Mouse (Mus musculus) spleen, embryonic (tissue): ENCODE measurements around the gene 1600002K03Rik.

Experiments used
- CTCF ChIA-PET: fragments of 350-600 bp; sonication (Branson Sonifier 250); formaldehyde crosslinking; loops from one replicate; lab custom pipeline; 2022; lab: Charles Lee

The 1600002K03Rik gene

DNA sequence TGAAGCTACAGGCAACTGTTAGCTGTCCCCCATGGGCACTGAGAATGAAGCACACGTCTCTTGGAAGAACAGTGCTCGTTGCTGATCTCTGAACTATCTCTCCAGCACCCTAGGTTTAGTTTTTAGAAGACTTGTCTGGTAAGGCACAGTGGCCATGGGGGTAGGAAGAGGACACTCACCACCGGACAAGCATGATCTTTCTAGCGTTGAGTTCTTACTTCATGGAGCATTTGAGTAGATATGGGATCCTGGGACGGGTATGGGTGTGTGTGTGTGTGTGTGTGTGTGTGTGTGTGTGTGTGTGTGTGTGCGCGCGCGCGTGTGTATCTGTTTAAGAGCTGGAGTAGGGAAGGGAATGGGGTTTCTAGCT is 32.1 kb upstream of the 1600002K03Rik start, which contains the start of gene Cbarp:
TSS of gene Cbarp (minus strand) at position 170 of the 370 bp plus-strand sequence.
- CTCF ChIA-PET: interaction anchor here (0.5 to 1.4 kb wide), 9 partner anchors 12 to 213 kb away, joined by 3 to 6 read pairs (median 4); partner anchors contain the start of genes Cirbp and Stk11

DNA sequence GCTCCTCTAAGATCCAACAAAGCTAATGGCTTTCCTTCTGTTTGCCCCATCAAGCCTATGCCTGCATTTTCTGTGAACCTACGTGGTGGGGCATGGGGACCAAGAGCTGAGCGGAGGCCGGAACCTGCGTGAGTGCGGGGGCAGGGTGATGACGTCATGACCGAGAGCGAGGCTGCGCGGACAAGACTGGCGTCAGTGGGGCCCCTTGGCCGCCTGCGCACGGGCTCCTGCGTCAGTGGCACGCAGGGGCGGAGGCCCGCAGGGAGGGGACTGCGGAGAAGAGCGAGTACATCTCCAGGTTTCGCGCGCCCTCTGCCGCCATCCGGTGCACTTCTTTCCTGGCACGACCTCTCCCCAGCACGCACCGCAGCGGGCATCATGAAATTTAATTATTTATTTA is 31.5 kb upstream of the 1600002K03Rik start:
- CTCF ChIA-PET: interaction anchor here (0.5 to 1.4 kb wide), 8 partner anchors 12 to 213 kb away, joined by 3 to 6 read pairs (median 4); partner anchors contain the start of genes Cirbp and Stk11

DNA sequence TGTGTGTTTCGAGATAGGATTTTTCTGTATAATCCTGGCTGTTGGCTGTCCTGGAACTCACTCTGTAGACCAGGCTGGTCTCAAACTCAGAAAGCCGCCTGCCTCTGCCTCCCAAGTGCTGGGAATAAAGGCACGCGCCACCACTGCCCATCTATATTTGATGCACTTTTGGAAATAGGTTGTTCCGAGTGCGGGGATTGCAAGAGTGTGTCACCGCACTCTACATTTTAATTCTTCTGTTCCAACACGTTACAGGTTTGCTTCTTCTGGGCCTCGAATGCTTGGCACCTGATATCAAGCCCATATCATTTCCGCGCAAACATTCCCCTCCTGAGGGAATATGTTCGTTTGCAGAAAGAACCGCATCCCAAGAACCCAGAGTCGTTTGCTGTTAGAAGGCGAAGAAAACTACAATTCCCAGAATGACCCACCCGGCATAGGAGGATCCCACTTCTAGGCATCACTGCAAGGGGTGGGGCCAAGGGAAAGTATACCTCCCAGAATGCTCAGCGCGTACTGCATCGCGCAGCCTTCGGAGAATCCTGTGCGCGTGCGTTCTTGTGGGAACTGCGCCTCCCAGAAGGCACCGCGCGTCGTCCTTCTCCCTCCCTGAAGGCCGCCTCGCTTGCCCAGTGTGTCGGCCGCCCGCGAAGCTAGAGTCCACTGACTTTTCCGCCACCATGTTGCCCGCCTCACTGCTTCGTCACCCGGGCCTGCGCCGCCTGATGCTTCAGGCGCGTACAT is 30.8 kb upstream of the 1600002K03Rik start:
- CTCF ChIA-PET: interaction anchor here (1.4 to 1.8 kb wide), 2 partner anchors 20 to 153 kb away, joined by 5 read pairs; no protein-coding TSS in a partner anchor

DNA sequence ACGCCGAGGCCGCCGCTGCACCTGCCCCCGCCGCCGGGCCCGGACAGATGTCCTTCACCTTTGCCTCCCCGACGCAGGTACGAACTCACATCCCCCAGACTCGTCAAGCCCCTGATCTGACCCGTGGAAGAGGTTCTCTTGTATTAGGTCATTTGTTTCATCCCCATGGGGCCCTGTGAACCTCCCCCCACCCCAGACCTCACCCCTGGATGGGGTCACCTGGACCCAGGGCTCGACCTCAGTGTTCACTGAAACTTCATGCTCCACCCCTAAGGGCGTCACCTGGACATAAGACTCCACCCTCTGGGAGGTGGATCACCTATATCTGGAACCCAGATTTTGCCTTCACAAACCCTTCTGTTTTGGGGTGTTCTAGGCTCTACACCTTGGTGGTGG is 30.2 kb upstream of the 1600002K03Rik start:
- CTCF ChIA-PET: interaction anchor here (0.6 to 1.8 kb wide), 2 partner anchors 20 to 1043 kb away, joined by 5 read pairs; no protein-coding TSS in a partner anchor

DNA sequence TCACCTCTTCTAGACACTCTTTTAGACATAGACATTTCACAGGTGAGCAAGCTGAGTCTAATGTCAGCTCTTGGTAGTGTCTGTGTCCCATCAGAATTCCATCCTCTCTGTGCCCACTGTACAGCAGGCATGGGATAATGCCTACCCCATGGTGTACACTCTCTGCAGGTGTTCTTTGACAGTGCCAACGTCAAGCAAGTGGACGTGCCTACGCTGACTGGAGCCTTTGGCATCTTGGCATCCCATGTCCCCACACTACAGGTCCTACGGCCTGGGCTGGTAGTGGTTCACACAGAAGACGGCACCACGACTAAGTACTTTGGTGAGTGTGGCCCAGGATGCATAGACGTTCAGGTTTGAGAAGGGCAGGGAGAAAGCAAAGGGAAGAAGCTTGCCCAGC is 29.1 kb upstream of the 1600002K03Rik start:
- CTCF ChIA-PET: interaction anchor here (1.0 to 1.8 kb wide), 2 partner anchors 19 to 26 kb away, joined by 5 to 11 read pairs; no protein-coding TSS in a partner anchor

DNA sequence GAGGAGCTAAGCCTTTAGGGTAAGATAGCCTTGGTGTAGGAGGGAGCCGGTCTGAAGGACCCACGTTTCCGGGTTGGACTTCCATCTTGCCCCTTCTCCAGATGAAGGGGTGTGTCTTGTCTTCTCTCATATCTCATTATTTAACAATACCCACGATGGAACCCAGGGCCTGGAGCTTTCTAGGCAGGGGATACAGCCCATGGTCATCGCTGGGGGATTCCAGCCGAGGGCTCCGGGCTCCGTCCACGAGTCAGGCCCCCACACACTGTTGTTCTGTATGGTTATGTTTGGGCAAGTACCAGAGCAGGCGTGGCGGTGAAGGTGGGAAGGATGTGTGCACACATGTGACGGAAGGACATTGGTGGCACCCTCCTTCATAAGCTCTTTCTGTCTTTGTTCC is 28.6 kb upstream of the 1600002K03Rik start:
- CTCF ChIA-PET: interaction anchor here (0.6 to 1.8 kb wide), 4 partner anchors 18 to 57 kb away, joined by 3 to 11 read pairs (median 6); no protein-coding TSS in a partner anchor

DNA sequence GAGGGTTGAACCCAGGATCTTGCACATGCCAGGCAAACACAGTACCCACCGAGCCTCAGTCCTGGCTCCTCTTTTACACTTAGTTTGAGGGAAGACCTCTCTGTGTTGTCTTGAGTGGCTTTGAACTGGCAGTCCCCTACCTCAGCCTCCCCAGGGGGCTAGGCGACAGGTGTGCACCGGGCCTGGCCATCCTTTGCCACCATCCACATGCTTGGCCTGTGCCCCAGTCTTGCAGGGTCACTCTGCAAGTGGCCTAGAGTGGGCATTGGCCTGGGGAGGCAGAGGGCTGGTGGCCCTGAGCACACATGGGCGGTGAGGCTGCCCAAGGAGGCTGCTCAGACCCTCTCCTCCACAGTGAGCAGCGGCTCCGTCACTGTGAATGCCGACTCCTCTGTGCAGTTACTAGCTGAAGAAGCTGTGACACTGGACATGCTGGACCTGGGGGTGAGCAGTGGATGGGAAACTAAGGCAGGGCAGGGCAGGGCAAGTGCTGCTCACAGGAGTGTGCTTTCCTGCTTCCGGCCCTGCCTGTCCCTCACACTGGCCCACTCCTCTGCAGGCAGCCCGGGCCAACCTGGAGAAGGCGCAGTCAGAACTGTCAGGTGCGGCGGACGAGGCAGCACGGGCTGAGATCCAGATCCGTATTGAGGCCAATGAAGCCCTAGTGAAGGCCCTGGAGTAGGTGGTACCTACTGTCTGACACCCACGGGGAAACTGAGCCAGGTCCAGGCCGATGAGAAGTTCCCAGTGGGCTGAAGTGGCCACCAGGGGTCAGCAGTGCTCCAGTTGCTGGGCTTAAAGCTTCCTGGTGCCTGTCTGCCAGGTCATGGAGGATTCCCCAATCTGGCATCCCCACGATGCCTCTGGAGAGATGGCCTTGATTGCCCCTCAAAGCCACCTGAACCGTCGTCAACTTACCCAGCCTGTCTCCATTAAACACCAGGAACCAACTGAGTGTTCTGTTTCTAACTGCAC is 27.6 kb upstream of the 1600002K03Rik start:
- CTCF ChIA-PET: interaction anchor here (1.1 to 3.1 kb wide), 3 partner anchors 19 to 23 kb away, joined by 3 to 23 read pairs (median 4); no protein-coding TSS in a partner anchor

DNA sequence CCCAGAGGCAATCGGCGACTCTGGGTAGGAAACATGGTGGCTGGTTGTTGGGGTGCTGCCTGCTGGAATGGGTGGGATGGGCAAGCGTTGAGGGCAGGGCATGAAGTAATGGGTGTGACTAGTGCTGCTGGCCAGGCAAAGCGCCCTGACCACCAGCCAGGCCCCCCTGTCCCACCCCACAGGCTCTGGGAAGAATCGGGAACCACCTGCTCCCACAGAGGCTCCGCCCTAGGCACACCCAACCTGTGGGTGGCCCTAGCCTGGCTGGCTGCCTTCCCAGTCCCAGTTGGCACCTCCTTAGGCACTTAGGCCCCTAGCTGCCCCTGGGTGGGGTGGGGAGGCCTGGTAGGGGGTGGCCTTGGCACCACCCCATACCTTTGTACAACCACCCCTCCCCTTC is 26.8 kb upstream of the 1600002K03Rik start:
- CTCF ChIA-PET: interaction anchor here (0.5 to 3.1 kb wide), 2 partner anchors 19 to 218 kb away, joined by 4 to 23 read pairs; no protein-coding TSS in a partner anchor

DNA sequence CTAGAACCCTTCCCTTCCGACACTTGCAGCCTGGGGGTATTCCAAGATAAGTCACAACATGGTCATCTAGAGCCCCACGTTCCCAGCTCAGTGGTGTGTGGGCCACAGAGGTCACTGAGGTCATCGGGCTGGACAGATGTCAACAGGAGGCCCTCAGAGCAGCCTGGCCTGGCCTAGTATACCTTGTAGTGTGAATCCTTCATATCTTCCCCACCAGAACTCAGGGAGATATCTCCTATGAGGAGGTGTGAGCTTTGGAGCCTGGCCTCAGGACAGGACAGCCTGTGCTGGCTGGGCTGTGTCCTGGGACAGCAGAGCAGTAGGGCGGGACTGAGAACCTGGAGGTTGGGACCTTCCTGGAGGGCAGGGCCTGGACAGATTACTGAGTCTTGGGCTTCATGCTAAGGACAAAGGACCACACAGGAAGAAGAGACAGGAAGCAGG is 26.2 kb upstream of the 1600002K03Rik start:
- CTCF ChIA-PET: interaction anchor here (0.5 to 3.1 kb wide), 2 partner anchors 18 to 218 kb away, joined by 4 to 23 read pairs; no protein-coding TSS in a partner anchor

DNA sequence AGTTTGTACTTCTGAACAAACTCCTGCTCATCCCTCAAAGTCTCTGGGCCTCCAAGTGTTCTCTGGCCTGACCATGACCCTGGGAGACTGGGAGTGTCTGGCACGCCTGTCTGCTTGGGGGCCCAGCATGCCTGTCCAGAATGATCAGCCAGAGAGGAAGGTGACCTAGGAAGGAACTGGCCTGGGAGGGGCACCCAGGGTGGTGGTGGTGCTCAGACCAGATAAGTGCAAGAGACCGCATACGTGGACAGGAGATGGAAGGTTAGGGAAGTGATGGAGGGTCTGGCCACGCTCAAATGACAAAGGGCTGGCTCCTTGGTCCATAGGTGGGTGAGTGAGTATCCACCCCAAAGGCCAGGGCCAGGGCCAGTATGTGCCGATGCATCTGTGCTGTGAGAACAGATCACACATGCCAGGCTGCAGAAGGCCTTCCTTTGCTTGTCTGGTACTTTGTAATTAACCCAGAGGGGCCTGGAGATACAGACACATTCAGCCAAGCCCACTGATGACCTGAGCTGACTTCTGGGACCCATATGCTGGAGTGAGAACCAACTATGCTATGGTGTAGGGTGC is 25.5 kb upstream of the 1600002K03Rik start:
- CTCF ChIA-PET: interaction anchor here (0.7 to 3.1 kb wide), 2 partner anchors 17 to 20 kb away, joined by 3 to 23 read pairs; no protein-coding TSS in a partner anchor

DNA sequence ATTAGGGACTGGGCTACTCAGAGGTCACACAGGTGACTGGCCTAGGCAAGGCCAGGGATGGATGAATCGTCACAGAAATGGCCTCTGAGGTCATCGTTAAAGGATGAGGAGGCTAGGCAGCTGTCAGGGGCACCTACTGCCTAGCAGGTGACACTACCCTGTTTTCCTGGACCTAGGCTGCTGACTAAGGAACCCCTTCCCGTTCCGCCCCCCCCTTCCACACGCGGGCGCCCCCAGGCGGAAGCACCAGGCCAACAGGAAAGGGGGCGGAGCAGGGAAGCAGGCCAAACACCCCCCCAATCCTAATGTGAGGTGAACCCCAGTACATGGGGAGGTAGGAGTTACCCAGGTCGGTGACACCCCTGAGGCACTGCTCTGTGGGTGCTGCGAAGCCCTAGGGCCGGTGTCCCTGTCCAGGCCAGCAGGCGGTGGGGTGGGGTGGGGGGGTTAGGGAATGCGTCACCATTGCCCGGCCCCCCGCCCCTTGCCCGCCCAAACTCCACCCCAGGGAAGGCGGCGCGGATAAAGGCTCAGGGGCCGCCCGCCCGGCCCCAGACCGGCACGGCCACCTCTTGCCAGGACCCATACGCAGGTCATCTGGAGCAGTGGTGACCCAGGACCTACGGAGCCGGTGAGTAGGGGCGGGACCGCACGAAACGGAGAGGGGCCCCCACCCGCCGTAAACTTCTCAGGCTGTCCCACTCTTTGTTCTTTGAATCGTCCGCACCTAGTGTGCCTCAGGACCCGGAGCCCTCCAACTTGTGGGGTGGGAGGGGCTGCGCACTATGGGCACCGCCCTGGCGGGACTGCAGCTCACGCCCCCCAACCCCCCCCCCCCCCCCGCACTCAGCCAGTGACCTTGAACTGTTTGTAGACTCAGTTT is 24.8 kb upstream of the 1600002K03Rik start, which contains the start of gene Midn:
TSS of gene Midn (plus strand) at position 554 of the 883 bp plus-strand sequence.
- CTCF ChIA-PET: interaction anchor here (0.6 to 3.1 kb wide), 3 partner anchors 17 to 20 kb away, joined by 3 to 23 read pairs (median 6); no protein-coding TSS in a partner anchor

DNA sequence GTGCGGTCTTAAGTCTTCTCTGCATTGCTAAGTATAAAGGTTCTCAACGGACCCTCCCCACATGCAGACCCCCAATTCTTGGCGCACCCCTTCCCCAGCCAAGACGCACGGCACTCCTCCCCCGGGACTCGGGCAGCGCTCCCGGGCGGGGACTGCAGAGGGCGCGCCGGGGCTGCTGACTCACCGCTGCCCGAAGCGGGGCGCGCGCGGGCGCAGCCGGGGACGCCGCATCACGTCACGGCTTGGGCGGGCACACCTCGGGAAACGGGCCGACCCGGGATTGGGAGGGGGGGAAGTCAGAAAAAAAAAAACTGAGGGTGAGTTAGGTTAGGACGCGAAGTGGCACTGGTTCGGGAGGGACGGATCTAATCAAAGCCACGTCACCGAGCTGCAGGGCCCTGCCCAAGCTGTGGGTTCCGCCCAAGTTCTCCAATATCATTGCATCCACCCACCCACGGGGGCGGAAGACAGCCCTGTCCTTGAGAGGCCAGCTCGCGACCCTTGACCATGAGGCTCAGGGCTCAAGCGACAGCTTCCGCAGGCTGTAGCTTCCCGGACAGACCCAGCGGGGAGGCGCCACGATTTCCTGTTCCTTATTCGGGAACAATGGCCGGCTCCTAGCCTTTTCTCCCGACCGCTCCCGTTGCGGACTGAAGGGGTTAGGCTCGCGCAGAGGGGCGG is 24.0 kb upstream of the 1600002K03Rik start:
- CTCF ChIA-PET: interaction anchor here (0.6 kb wide), 2 partner anchors 19 to 26 kb away, joined by 3 to 6 read pairs; no protein-coding TSS in a partner anchor

DNA sequence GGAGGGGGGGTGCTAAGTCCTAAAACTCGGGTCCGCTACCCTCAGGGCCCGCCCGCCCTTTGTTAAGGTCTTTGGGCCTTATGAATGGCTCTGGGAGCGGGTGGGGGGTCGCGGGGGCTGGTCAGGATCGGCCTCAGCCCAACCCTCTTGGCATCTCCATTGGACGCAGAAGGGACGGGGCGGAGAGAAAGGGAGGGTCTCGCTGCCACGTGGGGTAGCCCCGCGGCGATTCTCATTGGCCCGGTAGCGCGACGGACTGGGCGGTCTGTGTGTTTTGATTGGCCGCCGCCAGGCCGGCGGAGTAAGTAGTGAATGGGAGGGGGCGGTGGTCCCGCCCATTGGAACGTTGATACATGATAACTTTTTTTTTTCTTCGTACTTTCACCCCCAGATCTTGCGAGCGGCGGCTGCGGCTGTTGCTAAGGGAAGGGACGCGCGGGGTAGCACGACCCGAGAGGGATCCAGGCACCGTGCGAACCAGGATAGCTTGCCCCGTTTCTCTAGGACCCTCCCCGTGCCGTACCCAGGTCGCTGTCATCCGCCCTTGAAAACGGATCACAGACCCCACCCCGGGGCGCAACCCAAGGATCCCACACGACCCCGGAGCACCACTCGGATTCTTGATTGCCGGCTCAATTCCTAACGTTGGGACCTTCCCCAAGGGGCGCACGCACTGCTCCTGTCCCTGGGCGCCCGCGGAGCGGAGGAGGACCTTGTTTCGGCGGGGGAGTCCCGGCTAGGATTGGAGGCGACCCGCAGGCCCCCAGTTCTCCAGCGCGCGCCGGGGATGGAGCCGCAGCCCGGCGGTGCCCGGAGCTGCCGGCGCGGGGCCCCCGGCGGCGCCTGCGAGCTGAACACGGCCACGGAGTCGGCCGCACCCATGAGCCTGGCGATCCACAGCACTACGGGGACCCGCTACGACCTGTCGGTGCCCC is 23.2 kb upstream of the 1600002K03Rik start:
- CTCF ChIA-PET: interaction anchor here (0.6 kb wide), 1 partner anchor 25 kb away, joined by 3 read pairs; no protein-coding TSS in a partner anchor

DNA sequence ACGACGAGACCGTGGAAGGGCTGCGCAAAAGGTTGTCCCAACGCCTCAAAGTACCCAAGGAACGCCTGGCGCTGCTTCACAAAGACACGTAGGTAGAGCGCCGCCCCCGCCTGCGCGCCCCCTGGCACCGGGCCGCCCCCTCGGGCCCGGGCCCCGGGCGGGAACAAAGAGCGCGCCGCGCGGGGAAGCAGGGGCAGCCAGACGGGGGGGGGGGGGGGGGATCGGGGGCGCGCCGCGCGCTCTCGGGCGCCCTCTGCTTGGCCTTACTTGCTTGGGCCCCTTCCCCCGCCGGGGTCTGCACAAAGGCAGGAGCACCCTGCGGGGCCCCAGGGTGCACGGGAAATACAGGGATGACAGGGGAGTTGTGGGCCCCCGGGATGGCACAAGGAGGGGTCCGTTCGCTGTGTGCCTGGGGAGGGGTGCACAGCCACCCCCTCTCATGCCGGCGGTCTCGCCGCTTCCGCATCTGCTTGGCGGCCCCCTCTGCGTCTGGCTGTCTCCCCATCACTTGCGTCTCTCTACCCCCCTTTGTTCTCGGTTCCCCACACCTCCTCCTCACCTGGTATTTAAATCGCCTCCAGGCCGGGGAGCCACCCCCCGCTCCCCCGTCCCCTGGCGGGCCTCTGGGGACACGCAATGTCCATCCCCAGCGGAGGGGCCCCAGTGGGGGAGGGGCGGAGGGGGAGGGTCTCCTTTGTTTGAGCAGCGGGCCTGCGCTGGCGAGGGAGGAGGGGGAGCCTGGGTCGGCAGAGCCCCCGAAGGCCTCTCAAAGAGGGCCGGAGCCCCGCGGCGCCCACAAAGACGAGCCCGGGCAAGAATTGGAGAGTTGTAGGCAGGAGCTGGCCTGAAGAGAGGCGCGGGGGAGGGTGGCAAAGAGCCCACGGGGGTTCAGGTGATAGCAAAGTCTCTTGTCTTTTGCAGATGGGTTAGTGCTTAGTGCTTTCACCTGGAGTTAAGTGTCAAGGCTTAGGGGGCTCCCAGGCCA is 22.2 kb upstream of the 1600002K03Rik start:
- CTCF ChIA-PET: interaction anchor here (1.0 kb wide), 1 partner anchor 11 kb away, joined by 5 read pairs; no protein-coding TSS in a partner anchor

DNA sequence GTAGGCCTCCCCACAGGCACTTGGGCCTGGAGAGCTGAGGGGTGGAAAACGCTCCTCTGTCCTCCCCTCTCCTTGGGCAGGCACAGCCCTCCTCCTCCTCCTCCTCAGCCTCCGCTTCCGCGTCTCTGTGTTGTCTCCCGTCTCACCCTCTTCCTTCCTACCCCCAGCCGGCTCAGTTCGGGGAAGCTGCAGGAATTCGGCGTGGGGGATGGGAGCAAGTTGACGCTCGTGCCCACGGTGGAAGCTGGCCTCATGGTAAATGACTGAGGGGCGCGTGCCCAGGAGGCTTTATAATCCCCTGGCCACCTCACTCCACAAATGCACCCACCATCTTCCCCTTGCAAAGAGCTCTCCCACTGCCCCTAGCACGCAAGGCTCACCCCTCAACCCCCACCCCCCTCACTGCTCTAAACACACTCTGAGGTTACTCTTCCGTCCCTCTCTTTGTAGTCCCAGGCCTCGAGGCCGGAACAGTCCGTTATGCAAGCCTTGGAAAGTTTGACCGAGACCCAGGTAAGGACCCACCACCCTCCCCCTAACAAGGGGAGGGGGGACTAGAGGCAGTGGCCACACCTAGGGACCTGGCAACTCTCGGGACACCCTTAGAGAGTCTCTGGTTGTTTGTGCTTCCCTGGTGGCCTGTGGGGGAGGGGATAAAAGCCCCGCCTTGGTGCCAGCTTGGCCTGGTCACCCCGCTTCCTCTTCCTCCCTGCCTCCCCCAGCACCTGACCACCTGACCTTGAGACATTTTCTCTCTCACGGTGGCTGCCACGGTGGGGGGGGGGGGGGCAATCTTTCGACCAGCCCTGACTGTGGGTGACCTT is 21.3 kb upstream of the 1600002K03Rik start:
- CTCF ChIA-PET: interaction anchor here (0.6 to 1.0 kb wide), 2 partner anchors 10 to 537 kb away, joined by 3 to 5 read pairs; no protein-coding TSS in a partner anchor
